Mouse (Mus musculus): ENCODE data around the gene Bmpr1b. TPM values are rescaled to one million over a fixed set of nuclear protein-coding genes. Genes with fewer than 3 reads are reported as not detected.

Bmpr1b gene
- polyA plus RNA-seq, 1 experiment = not detected

- no peak overlapping the region for H3K27ac ChIP-seq (ENCODE audit: control insufficient read depth, insufficient read depth, low read depth, low read length, poor library complexity)
- TF ChIP-seq POLR2A (IDR thresholded peaks at IDR 0.05; ENCODE audit: borderline replicate concordance, control insufficient read depth, low read depth, low read length) = no peak
- TF ChIP-seq CTCF (IDR thresholded peaks at IDR 0.05; ENCODE audit: control insufficient read depth, insufficient read depth, low read length) = no peak
- H3K4me1 ChIP-seq (ENCODE audit: control insufficient read depth, insufficient read depth, low read length) = no peaks in the 10 kb centered on the region
- H3K4me3 ChIP-seq (replicated peaks; ENCODE audit: control insufficient read depth, low read depth, low read length) = no peak overlapping the region
- 87% methylated on average over 3 of the region's 3 CpGs for WGBS
Observed at GRCm38 (mm10) chr3:141915995-141916394, 253.2 kb downstream of the Bmpr1b start.

GRCm38 (mm10) chr3:141914588-141914987, 254.6 kb downstream of the Bmpr1b start:
- TF ChIP-seq POLR2A (IDR thresholded peaks at IDR 0.05; ENCODE audit: borderline replicate concordance, control insufficient read depth, low read depth, low read length) (no peak), CTCF (IDR thresholded peaks at IDR 0.05; ENCODE audit: control insufficient read depth, insufficient read depth, low read length) (no peak)
- WGBS = 72% methylated on average over 3 of the region's 3 CpGs
- no peak overlapping the region for H3K27ac ChIP-seq (ENCODE audit: control insufficient read depth, insufficient read depth, low read depth, low read length, poor library complexity)
- no peaks in the 10 kb centered on the region for H3K4me1 ChIP-seq (ENCODE audit: control insufficient read depth, insufficient read depth, low read length)
- no peak overlapping the region for H3K4me3 ChIP-seq (replicated peaks; ENCODE audit: control insufficient read depth, low read depth, low read length)

GRCm38 (mm10) chr3:141909136-141909535, 260.1 kb downstream of the Bmpr1b start:
- Histone ChIP-seq H3K4me3 (replicated peaks; ENCODE audit: control insufficient read depth, low read depth, low read length) (no peak overlapping the region), H3K27ac (ENCODE audit: control insufficient read depth, insufficient read depth, low read depth, low read length, poor library complexity) (no peak overlapping the region), H3K4me1 (ENCODE audit: control insufficient read depth, insufficient read depth, low read length) (no peaks in the 10 kb centered on the region)
- no peak for TF ChIP-seq CTCF (IDR thresholded peaks at IDR 0.05; ENCODE audit: control insufficient read depth, insufficient read depth, low read length)
- no peak for TF ChIP-seq POLR2A (IDR thresholded peaks at IDR 0.05; ENCODE audit: borderline replicate concordance, control insufficient read depth, low read depth, low read length)
- 83% methylated on average over 2 of the region's 2 CpGs for WGBS

- no peak overlapping the region for H3K4me3 ChIP-seq (replicated peaks; ENCODE audit: control insufficient read depth, low read depth, low read length)
- TF ChIP-seq CTCF (IDR thresholded peaks at IDR 0.05; ENCODE audit: control insufficient read depth, insufficient read depth, low read length) (no peak), POLR2A (IDR thresholded peaks at IDR 0.05; ENCODE audit: borderline replicate concordance, control insufficient read depth, low read depth, low read length) (no peak)
- no peak overlapping the region for H3K27ac ChIP-seq (ENCODE audit: control insufficient read depth, insufficient read depth, low read depth, low read length, poor library complexity)
- WGBS = 78% methylated on average over 6 of the region's 6 CpGs
- no peaks in the 10 kb centered on the region for H3K4me1 ChIP-seq (ENCODE audit: control insufficient read depth, insufficient read depth, low read length)
Observed at GRCm38 (mm10) chr3:141905903-141906623, 263.2 kb downstream of the Bmpr1b start.

- H3K4me1 ChIP-seq (ENCODE audit: control insufficient read depth, insufficient read depth, low read length) = no peaks in the 10 kb centered on the region
- H3K4me3 ChIP-seq (replicated peaks; ENCODE audit: control insufficient read depth, low read depth, low read length) = no peak overlapping the region
- 73% methylated on average over 3 of the region's 3 CpGs for WGBS
- H3K27ac ChIP-seq (ENCODE audit: control insufficient read depth, insufficient read depth, low read depth, low read length, poor library complexity) = no peak overlapping the region
- TF ChIP-seq CTCF (IDR thresholded peaks at IDR 0.05; ENCODE audit: control insufficient read depth, insufficient read depth, low read length) (no peak), POLR2A (IDR thresholded peaks at IDR 0.05; ENCODE audit: borderline replicate concordance, control insufficient read depth, low read depth, low read length) (no peak)
Observed at GRCm38 (mm10) chr3:141900361-141900760, 268.9 kb downstream of the Bmpr1b start.

- Histone ChIP-seq H3K27ac (ENCODE audit: control insufficient read depth, insufficient read depth, low read depth, low read length, poor library complexity) (no peak overlapping the region), H3K4me1 (ENCODE audit: control insufficient read depth, insufficient read depth, low read length) (no peaks in the 10 kb centered on the region), H3K4me3 (replicated peaks; ENCODE audit: control insufficient read depth, low read depth, low read length) (no peak overlapping the region)
- no peak for TF ChIP-seq CTCF (IDR thresholded peaks at IDR 0.05; ENCODE audit: control insufficient read depth, insufficient read depth, low read length)
- 80% methylated on average over 2 of the region's 2 CpGs for WGBS
Observed at GRCm38 (mm10) chr3:141899521-141899920, 269.7 kb downstream of the Bmpr1b start.

GRCm38 (mm10) chr3:141897698-141898097, 271.5 kb downstream of the Bmpr1b start:
- H3K4me1 ChIP-seq (ENCODE audit: control insufficient read depth, insufficient read depth, low read length) = no peaks in the 10 kb centered on the region
- no peak overlapping the region for H3K27ac ChIP-seq (ENCODE audit: control insufficient read depth, insufficient read depth, low read depth, low read length, poor library complexity)
- H3K4me3 ChIP-seq (replicated peaks; ENCODE audit: control insufficient read depth, low read depth, low read length) = no peak overlapping the region
- WGBS = 48% methylated on average over 4 of the region's 4 CpGs
- no peak for TF ChIP-seq CTCF (IDR thresholded peaks at IDR 0.05; ENCODE audit: control insufficient read depth, insufficient read depth, low read length)
- TF ChIP-seq POLR2A (IDR thresholded peaks at IDR 0.05; ENCODE audit: borderline replicate concordance, control insufficient read depth, low read depth, low read length) = no peak

- H3K4me3 ChIP-seq (replicated peaks; ENCODE audit: control insufficient read depth, low read depth, low read length) = no peak overlapping the region
- 15% methylated on average over 4 of the region's 4 CpGs for WGBS
- TF ChIP-seq POLR2A (IDR thresholded peaks at IDR 0.05; ENCODE audit: borderline replicate concordance, control insufficient read depth, low read depth, low read length) (no peak), CTCF (IDR thresholded peaks at IDR 0.05; ENCODE audit: control insufficient read depth, insufficient read depth, low read length) (no peak)
- H3K27ac ChIP-seq (ENCODE audit: control insufficient read depth, insufficient read depth, low read depth, low read length, poor library complexity) = no peak overlapping the region
- H3K4me1 ChIP-seq (ENCODE audit: control insufficient read depth, insufficient read depth, low read length) = no peaks in the 10 kb centered on the region
Observed at GRCm38 (mm10) chr3:141896870-141897554, 272.2 kb downstream of the Bmpr1b start.
